Mouse (Mus musculus): ENCODE measurements around the gene Esrra.

Gene Esrra

GRCm38 (mm10) chr19:6919876-6920740 lies 1.5 kb downstream of the Esrra start:
- peak; percentile 71 for DNase-seq

- no peak for DNase-seq
Observed at GRCm38 (mm10) chr19:6919431-6919830, 2.2 kb downstream of the Esrra start.

GRCm38 (mm10) chr19:6918321-6918720 lies 3.3 kb downstream of the Esrra start:
- no peak for DNase-seq

GRCm38 (mm10) chr19:6916496-6916895 lies 5.1 kb downstream of the Esrra start:
- no peak for DNase-seq

- no peak for DNase-seq
Observed at GRCm38 (mm10) chr19:6915276-6915675, 6.3 kb downstream of the Esrra start.

GRCm38 (mm10) chr19:6914540-6914939 lies 7.1 kb downstream of the Esrra start:
- DNase-seq = no peak

GRCm38 (mm10) chr19:6913991-6914390 lies 7.6 kb downstream of the Esrra start:
- DNase-seq = peak; percentile 54

GRCm38 (mm10) chr19:6913036-6913435 lies 8.6 kb downstream of the Esrra start:
- no peak for DNase-seq

GRCm38 (mm10) chr19:6912205-6912970 lies 9.2 kb downstream of the Esrra start:
- no peak for DNase-seq

GRCm38 (mm10) chr19:6911101-6912074 lies 10.2 kb downstream of the Esrra start:
- DNase-seq = no peak

GRCm38 (mm10) chr19:6910306-6910705 lies 11.3 kb downstream of the Esrra start:
- DNase-seq = peak; percentile 71

- peak; percentile 95 for DNase-seq
Observed at GRCm38 (mm10) chr19:6909507-6910289, 11.9 kb downstream of the Esrra start, which contains the start of the genes Trmt112 and Prdx5. Gene Trmt112 (plus strand): TSS chr19:6909698. Gene Prdx5 (minus strand): TSS chr19:6910106.

- no peak for DNase-seq
Observed at GRCm38 (mm10) chr19:6909021-6909420, 12.6 kb downstream of the Esrra start.

- DNase-seq = no peak
Observed at GRCm38 (mm10) chr19:6907811-6908540, 13.6 kb downstream of the Esrra start.

- no peak for DNase-seq
Observed at GRCm38 (mm10) chr19:6907094-6907493, 14.5 kb downstream of the Esrra start.

GRCm38 (mm10) chr19:6906199-6906598 lies 15.4 kb downstream of the Esrra start:
- no peak for DNase-seq

- no peak for DNase-seq
Observed at GRCm38 (mm10) chr19:6905498-6906159, 16.0 kb downstream of the Esrra start.

- no peak for DNase-seq
Observed at GRCm38 (mm10) chr19:6904846-6905245, 16.8 kb downstream of the Esrra start.

GRCm38 (mm10) chr19:6903031-6903430 lies 18.6 kb downstream of the Esrra start:
- no peak for DNase-seq

- DNase-seq = no peak
Observed at GRCm38 (mm10) chr19:6899641-6900040, 22.0 kb downstream of the Esrra start.
